Mouse (Mus musculus): ENCODE measurements around the gene Pygb.

The Pygb gene

DNA sequence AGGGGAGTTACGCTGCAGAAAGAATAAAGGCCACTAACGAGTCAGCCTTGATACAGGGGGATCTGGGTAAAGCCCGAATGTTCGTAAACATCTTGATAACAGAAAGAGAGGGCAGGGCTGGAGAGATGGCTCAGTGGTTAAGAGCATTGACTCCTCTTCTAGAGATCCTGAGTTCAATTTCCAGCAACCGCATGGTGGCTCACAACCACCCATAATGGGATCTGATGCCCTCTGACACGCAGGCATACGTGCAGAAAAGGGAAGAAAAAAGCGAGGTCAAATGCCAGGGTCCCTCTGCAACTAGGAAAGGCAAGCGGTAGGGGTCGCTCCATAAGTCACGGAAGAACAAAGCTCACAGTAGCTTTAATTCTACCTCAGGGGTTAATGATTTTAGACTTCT lies 54.6 kb downstream of the Pygb start:
- no peak for DNase-seq (ENCODE audit: low read depth, low spot score)

DNA sequence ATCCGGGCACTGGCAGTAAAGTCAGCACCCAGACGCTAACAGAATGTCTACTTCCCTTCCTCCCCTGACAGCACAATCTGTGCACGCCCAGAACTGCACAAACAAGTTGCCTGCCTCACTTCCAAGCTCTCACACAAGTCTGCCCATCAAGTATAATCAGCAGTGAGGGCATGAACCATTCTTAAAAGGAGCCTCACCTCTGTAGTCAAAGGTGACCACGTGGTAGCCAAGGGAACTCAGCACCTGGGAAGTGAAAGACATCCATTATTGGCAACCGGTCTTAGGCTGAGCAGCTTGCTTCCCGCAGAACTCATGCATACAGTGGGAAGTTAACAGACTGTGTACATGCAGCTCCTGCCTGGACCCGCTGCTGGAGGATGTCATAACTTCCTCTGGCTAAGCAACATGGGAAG lies 55.5 kb downstream of the Pygb start:
- DNase-seq (ENCODE audit: low read depth, low spot score): no peak

DNA sequence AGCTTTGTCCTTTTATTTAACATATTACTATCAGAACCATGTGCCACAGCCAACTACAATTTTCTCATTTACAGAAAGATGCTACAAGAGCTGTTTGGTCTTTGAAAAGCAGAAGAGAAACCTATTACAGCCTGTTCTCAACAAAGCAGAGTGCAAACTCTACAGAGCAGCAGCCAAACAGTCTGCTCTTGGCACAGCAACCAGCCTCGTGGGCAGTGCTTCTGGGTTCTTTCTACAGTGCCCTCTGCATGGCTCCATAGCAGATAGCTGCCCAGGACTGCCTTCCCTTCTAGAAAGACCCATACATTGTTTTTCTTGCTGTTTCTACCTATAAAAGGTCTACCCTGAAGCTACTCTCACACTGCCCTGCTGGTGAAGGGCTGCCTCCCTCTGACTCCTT lies 58.3 kb downstream of the Pygb start:
- no peak for DNase-seq (ENCODE audit: low read depth, low spot score)

DNA sequence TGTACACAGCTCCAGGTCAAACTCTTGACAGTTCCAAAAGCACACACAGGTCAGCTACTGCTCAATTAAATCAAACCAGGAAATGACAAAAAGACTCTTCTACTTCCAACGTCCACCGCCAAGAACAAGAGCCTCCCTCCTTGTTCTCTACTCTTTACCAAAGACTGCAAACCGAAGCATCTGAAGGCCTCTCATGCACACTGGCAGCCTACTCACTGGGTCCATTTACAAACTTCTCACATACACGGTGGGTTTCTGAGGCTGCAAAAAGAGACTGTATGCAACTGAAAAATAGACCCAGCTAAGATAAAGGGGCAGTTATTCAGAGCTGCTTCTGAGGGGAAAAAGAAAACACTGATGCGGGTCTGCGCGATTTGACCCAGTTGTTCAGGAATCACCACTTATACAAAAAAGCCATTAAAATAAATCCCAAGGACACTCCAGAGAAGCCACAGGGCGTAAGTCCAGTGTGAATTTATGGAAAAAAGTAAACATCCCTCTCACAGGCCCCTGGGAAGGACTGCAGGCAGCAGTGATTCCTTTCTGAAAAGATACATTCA lies 61.0 kb downstream of the Pygb start:
- DNase-seq (ENCODE audit: low read depth, low spot score): no peak

DNA sequence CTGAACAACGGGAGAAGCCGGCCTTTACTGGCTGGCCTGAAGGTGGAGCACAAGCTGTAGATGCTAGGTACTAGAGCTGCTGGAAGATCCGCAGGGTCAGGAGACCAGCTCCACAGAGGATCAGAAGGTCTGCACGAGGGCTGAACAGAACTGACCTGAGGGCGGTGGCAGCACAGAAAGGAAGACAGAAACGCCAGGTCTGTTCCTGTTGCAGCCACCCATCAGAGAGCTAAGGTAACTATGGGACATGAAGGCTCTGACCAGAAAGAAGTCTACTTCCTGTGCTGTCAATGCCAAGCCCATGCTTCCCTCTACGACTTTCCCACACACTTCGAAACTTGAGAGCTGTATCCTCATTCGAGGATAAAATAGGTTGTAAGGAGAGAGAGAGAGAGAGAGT lies 64.7 kb downstream of the Pygb start:
- DNase-seq (ENCODE audit: low read depth, low spot score): no peak

DNA sequence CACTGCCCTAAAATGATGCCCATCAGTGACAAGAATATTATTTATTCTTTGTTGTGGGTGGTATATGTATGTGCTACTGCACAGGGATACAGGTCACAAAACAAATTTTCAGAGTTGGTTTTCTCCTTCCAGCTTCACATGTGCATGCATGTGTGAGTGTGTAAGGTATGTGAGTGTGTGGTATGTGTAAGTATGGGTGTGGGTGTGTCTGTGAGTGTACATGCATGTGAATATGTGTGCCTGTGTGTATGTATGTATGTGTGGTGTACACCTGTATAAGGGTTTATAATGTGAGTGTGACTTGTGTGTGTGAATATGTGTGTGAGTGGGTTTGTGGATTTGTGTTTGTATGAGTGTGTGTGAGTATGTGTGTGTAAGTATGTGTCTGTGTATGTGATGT lies 68.7 kb downstream of the Pygb start:
- DNase-seq (ENCODE audit: low read depth, low spot score): no peak

DNA sequence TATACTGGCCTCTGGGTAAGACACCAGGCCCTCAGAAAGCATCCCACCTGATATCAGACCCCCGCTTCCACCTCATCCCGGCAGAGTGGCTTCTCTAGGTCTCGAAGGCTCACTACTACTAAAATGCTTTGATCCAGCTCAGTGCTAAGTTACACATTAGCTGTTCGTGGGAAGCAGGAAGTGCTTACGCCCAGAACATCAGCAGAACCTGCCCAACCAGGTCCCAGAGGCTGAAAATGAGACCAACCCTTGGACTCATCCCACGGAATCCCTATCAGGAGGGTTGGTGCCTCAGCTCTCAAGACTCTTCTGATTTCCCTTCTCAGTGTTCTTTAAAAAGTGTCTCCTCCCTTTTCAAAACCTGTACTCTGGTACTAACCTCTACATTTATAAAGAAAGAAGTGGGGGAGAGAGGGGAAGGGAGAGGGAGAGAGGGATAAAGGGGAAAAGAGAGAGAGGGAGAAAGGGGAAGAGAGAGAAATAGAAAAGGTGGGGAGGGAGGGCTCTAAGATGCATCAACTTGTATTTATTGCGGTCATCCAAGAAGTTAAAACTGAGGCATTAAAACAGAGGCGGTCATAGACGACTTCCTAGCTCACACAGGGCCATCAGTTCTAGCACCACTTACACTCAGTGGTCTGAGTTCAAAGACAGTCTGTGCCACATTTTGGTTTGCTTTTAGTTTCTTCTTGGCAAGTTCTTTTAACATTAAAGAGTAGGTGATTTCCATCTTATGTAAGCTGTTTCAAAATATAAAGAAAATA lies 72.4 kb downstream of the Pygb start:
- no peak for DNase-seq (ENCODE audit: low read depth, low spot score)

DNA sequence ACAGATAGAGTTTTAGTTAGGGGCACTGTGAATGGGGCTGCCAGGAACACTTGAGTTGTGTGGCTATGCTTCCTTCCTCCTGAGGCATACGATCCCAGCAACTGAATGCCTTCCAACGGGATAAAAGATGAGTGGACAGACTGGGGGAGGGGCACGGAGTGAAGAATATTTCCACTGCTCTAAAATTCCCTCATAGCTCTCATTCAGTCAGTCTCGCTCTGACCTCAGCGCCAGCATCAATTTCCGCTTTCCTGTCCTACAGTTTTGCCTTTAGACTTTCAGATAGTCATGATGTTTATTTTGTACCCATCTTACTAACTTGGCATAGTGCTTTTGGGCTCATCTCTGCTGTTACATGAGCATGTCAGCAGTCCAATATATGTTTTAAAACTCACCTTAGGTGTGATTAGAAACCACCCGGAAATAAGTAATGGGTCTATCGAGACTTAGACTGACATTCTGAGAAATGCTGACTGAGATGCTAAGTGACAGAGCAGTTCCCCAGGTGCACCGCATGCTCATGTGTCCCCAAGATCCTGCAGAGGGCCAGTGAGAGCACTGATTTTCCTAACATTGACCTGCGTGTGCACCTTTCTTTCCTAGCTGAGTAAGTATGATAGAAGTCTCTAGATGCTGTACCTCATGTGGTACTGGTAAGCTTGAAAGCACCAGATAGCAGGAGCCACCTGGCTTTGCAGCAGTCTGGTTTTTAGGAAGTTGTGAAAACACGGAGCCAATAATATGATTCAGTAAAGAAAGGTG lies 73.4 kb downstream of the Pygb start:
- DNase-seq (ENCODE audit: low read depth, low spot score): no peak

DNA sequence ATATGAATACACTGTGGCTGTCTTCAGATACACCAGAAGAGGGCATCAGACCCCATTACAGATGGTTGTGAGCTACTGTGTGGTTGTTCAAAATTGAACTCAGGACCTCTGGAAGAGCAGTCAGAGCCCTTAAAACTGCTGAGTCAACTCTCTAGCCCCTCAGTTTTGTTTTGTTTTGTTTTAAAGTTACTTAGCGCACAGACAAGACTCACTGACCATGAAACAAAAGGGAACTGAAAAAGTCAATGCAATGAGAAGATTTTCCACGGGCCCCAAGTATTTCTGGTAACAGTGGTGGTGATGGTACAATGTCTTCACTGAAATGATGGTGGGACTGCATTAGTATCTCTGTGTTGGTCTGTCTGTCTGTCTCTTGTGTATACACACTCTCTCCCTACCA lies 74.6 kb downstream of the Pygb start:
- DNase-seq (ENCODE audit: low read depth, low spot score): no peak

DNA sequence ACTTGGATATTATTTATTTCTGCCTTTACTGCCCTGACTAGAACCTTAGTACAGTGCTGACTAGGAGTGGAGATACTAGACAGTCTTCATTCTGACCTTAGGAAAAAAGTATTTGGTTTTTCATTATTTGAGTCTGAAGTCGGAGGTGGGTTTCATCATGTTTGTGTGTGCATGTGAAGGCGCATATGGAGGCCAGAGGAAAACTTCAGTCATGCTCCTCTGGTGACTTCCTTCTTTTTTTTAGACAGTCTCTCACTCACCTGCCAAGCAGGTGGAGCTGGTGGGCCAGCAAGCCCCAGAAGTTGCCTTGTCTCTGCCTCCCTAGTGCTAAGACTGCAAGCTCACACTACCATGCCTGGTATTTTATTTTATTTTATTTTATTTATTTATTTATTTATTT lies 80.5 kb downstream of the Pygb start:
- DNase-seq (ENCODE audit: low read depth, low spot score): no peak

DNA sequence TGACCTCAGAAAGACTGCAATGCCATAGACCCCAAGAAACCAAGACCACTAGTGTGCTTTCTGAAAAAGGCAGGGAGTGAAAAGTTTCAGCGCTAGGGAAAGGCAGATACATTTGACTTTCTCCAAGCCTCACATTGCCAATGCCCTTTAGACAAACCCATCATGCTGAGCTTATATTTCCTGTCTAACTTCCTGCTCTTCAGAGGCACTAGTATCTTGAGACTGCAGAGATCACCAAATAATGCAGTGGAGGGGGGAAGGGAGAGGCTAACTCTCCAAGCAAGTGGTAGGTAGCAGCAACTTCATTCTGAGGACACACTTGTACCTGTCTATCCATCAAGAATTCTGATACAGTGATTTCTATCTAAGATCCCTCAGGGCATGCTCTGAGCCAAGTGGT lies 82.9 kb downstream of the Pygb start:
- no peak for DNase-seq (ENCODE audit: low read depth, low spot score)

DNA sequence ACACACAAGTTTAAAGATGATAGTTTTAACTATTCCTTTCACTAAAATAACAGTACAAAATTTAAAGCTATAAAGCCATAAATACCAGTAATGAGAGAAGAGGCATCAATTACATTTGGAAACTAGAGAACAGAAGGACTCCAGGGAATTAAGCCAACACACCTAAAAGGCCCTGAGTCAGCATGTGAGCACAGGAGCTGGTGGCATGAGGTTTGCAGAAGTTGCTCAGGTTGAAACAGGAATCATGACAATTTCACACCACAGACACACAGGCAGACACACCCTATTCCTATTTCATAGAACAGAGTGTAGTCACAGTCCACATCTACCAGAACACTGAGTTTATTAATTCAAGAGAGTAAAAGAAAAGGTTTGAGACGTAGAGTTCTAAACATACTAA lies 88.0 kb downstream of the Pygb start:
- DNase-seq (ENCODE audit: low read depth, low spot score): no peak

DNA sequence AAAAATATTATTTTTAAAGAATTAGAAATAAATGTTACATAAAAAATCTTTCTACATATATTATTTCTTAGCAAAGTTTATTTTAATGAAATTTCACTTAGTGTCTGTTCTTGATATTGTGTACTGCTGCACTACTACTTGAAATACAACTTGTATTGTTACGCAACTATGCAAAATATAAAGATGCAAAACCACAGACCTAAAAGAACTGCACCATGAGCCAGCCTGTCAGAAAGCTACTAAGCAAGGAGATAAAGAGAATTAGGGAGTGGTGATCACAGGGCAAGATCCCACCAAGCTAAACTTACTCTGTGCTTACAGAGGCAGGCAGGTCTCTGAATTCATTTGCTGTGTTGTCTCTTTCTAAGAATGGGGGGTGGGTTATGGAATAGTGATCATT lies 88.7 kb downstream of the Pygb start:
- no peak for DNase-seq (ENCODE audit: low read depth, low spot score)

DNA sequence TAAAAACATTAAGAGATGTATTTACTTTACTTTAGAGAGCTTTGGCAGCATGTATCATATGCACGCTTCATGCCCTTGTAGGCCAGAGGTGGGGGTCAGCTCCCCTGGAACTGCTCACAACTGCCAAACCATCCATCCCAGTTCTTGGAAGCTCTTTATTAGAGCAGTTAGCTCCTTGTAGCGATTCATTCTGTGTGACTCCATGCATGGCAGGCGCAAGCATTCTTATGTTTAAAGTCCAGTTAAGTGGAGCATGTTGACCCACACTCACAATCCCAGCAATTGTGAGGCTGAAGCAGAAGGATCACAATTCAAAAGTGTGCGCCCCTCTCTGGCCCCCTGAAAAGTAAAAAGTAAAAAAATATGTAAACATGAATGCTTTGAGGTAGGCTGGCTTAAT lies 91.0 kb downstream of the Pygb start:
- DNase-seq (ENCODE audit: low read depth, low spot score): no peak

All from mesoderm, embryonic 11.5 days (tissue).